Mouse (Mus musculus): ENCODE measurements at regions not wholly inside any gene's neighbourhood (a gene's known extent, or its start where the extent isn't known, plus 50 kb on each side); places are given as distances from the start of the nearest gene placed in this dataset.

DNA sequence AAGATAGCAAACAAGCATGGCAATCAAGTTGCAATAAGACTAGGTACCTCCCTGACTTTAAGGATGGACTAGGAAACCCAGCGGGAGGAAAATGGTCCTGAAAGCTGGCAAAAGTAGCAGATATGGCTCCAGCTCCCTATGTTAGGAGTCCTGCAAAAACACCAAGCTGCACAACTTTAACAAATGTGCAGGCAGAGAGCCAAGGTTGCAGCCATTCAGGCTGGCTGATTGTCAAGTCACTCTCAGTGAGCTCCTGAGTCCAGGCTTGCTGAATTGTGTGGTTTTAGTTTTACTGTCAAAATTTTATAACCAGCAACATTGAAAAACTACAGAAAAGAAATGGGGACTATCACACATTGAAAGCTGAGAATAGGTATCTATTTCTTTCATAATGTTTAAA is 1122.8 kb upstream of the Slc10a2 start:
- H3K4me2 ChIP-seq (replicated peaks; ENCODE audit: low read depth, low read length), result no peak overlapping the region
- H3K9me3 ChIP-seq (ENCODE audit: control insufficient read depth, low read depth, low read length), result no peaks in the 10 kb centered on the region
- 64% methylated on average over 1 of the region's 1 CpGs for WGBS
- no peak overlapping the region for H3K9ac ChIP-seq (replicated peaks; ENCODE audit: low read depth, low read length)
- H3K4me3 ChIP-seq (ENCODE audit: low read depth, low read length), result no peak overlapping the region
- H3K4me1 ChIP-seq (ENCODE audit: control insufficient read depth, insufficient read depth, low read length), result no peaks in the 10 kb centered on the region
- no peak overlapping the region for H3K27ac ChIP-seq (ENCODE audit: low read length)
- H3K27me3 ChIP-seq (ENCODE audit: control insufficient read depth, insufficient read depth, low read length), result no peaks in the 10 kb centered on the region
- no peak for ATAC-seq (ENCODE audit: insufficient number of reproducible peaks, insufficient read depth, low FRiP score, low read depth)
- H3K36me3 ChIP-seq (ENCODE audit: control insufficient read depth, insufficient read depth, low read length), result no peaks in the 10 kb centered on the region

DNA sequence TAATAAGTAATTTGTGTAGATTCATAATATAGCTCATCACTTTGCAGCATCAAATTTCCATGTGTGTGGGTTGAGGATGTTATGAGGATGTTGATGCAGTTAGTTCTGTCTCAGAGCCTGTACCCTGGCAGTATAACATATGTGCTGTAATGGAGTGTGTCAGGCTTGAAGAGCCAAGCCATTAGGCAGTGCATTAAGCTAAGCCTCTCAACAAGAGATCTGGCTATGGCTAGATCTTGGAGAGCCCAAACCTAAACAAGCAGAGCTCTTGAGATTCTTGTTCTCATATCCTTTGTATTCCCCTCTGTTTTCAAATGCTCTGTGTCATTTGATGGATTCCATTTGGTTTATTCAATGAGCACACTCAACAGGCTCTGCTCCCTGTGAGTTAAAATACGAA is 1120.0 kb upstream of the Slc10a2 start:
- Histone ChIP-seq H3K27me3 (ENCODE audit: control insufficient read depth, insufficient read depth, low read length) (no peaks in the 10 kb centered on the region), H3K27ac (ENCODE audit: low read length) (no peak overlapping the region), H3K36me3 (ENCODE audit: control insufficient read depth, insufficient read depth, low read length) (no peaks in the 10 kb centered on the region), H3K9me3 (ENCODE audit: control insufficient read depth, low read depth, low read length) (no peaks in the 10 kb centered on the region), H3K9ac (replicated peaks; ENCODE audit: low read depth, low read length) (no peak overlapping the region), H3K4me2 (replicated peaks; ENCODE audit: low read depth, low read length) (no peak overlapping the region), H3K4me1 (ENCODE audit: control insufficient read depth, insufficient read depth, low read length) (no peaks in the 10 kb centered on the region), H3K4me3 (ENCODE audit: low read depth, low read length) (no peak overlapping the region)
- WGBS, result 57% methylated on average over 1 of the region's 1 CpGs
- peak; percentile 67; the same call in 1 of the 2 replicates for ATAC-seq (ENCODE audit: insufficient number of reproducible peaks, insufficient read depth, low FRiP score, low read depth)

DNA sequence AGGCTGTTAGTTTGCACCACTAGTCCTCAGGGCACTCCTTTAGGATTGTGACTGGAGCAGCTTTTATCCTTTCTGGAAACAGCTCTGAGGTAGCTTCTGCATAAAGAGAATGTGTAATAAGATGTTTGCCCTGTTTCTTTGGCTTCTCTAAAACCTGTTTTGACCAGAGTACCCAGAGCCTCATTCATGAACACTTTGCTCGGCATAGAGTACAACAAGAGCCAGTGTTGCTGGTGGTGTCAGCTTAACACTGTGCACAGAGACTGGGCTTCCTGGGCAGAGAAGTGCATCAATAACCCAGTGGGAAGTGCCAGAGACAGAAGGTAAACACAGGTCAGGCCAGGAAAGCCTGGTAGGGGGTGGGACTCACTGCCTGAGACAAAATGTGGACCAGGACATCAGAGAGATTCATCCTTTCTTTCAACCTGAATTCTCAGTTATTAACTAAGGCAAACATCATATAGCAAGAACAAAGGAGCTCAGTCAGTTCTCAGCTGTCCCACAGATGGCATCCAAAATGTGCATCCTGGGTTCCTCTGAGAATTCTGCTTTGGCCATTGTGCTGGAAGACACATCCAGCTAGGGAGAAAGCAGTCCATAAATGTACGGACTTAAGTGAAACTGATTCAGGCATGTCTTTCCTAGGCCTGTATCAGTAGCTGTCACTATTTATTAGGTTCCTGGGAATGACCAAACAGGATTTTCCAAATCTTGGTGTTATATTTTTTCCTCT is 1102.6 kb upstream of the Slc10a2 start:
- H3K4me3 ChIP-seq (ENCODE audit: low read depth, low read length), result no peak overlapping the region
- 55% methylated on average over 2 of the region's 2 CpGs for WGBS
- no peak for ATAC-seq (ENCODE audit: insufficient number of reproducible peaks, insufficient read depth, low FRiP score, low read depth)
- no peak overlapping the region for H3K27ac ChIP-seq (ENCODE audit: low read length)
- H3K27me3 ChIP-seq (ENCODE audit: control insufficient read depth, insufficient read depth, low read length), result no peaks in the 10 kb centered on the region
- no peak overlapping the region for H3K9ac ChIP-seq (replicated peaks; ENCODE audit: low read depth, low read length)
- no peak overlapping the region for H3K4me2 ChIP-seq (replicated peaks; ENCODE audit: low read depth, low read length)
- H3K36me3 ChIP-seq (ENCODE audit: control insufficient read depth, insufficient read depth, low read length), result no peaks in the 10 kb centered on the region
- H3K4me1 ChIP-seq (ENCODE audit: control insufficient read depth, insufficient read depth, low read length), result no peaks in the 10 kb centered on the region
- H3K9me3 ChIP-seq (ENCODE audit: control insufficient read depth, low read depth, low read length), result no peaks in the 10 kb centered on the region

DNA sequence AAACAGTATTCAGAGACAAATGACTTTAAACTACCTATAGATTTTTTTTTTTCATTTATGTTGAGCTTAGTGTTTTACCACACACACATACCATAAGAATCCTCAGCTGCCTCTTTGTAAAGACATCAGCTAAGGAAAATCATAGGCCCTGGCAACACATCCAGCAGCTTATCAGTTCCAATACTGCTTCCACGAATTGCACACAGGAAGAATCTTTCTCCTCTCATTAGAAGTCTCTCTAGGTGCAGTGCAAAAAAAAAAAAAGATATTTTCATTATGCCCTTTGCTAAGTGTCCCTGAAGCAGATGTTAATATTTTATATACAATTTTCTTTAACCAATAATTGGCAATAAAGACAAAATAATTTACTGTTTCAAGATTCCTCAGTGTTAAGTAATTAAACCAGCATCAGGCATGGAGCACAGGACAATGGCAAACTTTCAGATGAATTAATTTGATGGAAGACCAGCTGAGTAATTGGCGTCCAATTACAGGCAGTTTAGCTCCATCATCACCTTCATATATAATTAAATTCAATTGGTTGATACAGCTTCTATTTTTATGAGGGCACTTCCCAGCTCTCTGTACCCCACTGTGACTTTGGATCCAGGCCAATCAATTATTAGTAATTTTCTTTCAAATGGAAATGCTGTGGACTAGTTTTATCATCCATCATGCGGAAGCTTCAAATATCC is 1099.0 kb upstream of the Slc10a2 start:
- WGBS, result 77% methylated on average over 3 of the region's 3 CpGs

DNA sequence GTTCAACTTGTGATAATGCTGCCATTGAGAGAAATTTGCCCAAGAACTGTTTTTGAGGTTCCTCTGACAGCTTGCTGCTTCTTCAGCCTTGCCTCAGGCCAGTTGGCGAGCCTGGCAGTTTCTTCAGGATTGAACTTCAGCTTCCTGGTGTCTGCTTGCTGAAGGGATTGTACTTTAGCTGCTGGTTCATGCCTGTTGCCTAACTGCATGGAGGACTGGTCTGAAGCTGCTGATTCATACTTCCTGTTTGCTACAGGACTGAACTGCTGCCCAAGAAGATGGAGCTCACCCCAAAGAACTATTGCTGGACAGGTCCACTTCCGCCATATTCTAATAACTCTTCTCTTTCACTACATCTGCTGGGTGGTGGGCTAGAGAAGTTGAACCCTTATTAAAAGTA is 1086.3 kb upstream of the Slc10a2 start:
- 88% methylated on average over 2 of the region's 2 CpGs for WGBS
- H3K36me3 ChIP-seq (ENCODE audit: control insufficient read depth, insufficient read depth, low read length), result no peaks in the 10 kb centered on the region
- no peaks in the 10 kb centered on the region for H3K4me1 ChIP-seq (ENCODE audit: control insufficient read depth, insufficient read depth, low read length)
- H3K4me2 ChIP-seq (replicated peaks; ENCODE audit: low read depth, low read length), result no peak overlapping the region
- no peak for ATAC-seq (ENCODE audit: insufficient number of reproducible peaks, insufficient read depth, low FRiP score, low read depth)
- H3K4me3 ChIP-seq (ENCODE audit: low read depth, low read length), result no peak overlapping the region
- H3K27me3 ChIP-seq (ENCODE audit: control insufficient read depth, insufficient read depth, low read length), result no peaks in the 10 kb centered on the region
- no peak overlapping the region for H3K9ac ChIP-seq (replicated peaks; ENCODE audit: low read depth, low read length)
- H3K9me3 ChIP-seq (ENCODE audit: control insufficient read depth, low read depth, low read length), result no peaks in the 10 kb centered on the region
- H3K27ac ChIP-seq (ENCODE audit: low read length), result no peak overlapping the region

More for the DNA sequence above, 1099.0 kb upstream of the Slc10a2 start:
- H3K36me3 ChIP-seq (ENCODE audit: control insufficient read depth, insufficient read depth, low read length), result no peaks in the 10 kb centered on the region
- H3K4me1 ChIP-seq (ENCODE audit: control insufficient read depth, insufficient read depth, low read length), result no peaks in the 10 kb centered on the region
- H3K27me3 ChIP-seq (ENCODE audit: control insufficient read depth, insufficient read depth, low read length), result no peaks in the 10 kb centered on the region
- H3K9me3 ChIP-seq (ENCODE audit: control insufficient read depth, low read depth, low read length), result no peaks in the 10 kb centered on the region
- H3K9ac ChIP-seq (replicated peaks; ENCODE audit: low read depth, low read length), result no peak overlapping the region
- no peak overlapping the region for H3K4me2 ChIP-seq (replicated peaks; ENCODE audit: low read depth, low read length)
- no peak overlapping the region for H3K27ac ChIP-seq (ENCODE audit: low read length)
- no peak overlapping the region for H3K4me3 ChIP-seq (ENCODE audit: low read depth, low read length)
- no peak for ATAC-seq (ENCODE audit: insufficient number of reproducible peaks, insufficient read depth, low FRiP score, low read depth)

DNA sequence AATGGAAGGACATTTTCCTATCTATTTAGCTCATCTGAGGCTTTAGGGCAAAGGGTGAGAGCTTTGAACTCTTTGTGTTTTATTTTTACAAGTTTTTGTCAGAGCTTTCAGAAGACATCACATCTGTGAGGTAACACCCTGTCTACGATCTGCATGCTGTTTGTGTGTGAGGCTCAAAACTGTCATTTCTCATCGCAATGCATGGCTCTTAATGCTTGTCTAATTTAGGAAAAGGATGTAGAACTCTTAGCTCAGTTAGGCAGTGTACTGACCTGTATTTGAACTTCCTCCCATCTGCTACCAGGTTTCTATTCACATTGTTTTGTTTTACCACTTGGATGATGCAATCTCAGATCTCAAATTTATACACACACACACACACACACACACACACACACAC is 1083.3 kb upstream of the Slc10a2 start:
- no peak overlapping the region for H3K4me3 ChIP-seq (ENCODE audit: low read depth, low read length)
- H3K27me3 ChIP-seq (ENCODE audit: control insufficient read depth, insufficient read depth, low read length), result no peaks in the 10 kb centered on the region
- H3K9ac ChIP-seq (replicated peaks; ENCODE audit: low read depth, low read length), result no peak overlapping the region
- H3K36me3 ChIP-seq (ENCODE audit: control insufficient read depth, insufficient read depth, low read length), result no peaks in the 10 kb centered on the region
- no peak overlapping the region for H3K4me2 ChIP-seq (replicated peaks; ENCODE audit: low read depth, low read length)
- ATAC-seq (ENCODE audit: insufficient number of reproducible peaks, insufficient read depth, low FRiP score, low read depth), result no peak
- H3K27ac ChIP-seq (ENCODE audit: low read length), result no peak overlapping the region
- no peaks in the 10 kb centered on the region for H3K4me1 ChIP-seq (ENCODE audit: control insufficient read depth, insufficient read depth, low read length)
- 38% methylated on average over 2 of the region's 2 CpGs for WGBS
- no peaks in the 10 kb centered on the region for H3K9me3 ChIP-seq (ENCODE audit: control insufficient read depth, low read depth, low read length)

DNA sequence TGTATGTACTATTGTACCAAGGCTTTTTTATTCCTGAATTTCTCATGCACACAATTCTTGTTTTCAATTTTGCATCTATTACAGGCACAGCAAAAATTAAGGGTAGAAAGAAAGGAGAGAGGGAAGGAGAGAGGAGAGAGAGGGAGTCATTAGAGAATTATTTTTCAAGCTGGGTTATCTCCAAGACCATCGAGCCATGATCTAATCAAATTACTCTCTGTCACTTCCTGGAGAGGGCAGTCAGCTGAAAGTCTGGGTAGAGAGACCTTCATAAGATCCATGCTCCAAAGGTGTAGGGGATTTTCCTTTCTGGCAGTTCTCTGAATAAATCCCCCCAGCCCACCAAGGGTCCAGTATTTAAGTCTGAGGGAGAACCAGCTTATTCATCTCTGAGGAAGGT is 1081.4 kb upstream of the Slc10a2 start:
- Histone ChIP-seq H3K9ac (replicated peaks; ENCODE audit: low read depth, low read length) (no peak overlapping the region), H3K4me2 (replicated peaks; ENCODE audit: low read depth, low read length) (no peak overlapping the region), H3K27ac (ENCODE audit: low read length) (no peak overlapping the region), H3K27me3 (ENCODE audit: control insufficient read depth, insufficient read depth, low read length) (no peaks in the 10 kb centered on the region), H3K9me3 (ENCODE audit: control insufficient read depth, low read depth, low read length) (no peaks in the 10 kb centered on the region), H3K36me3 (ENCODE audit: control insufficient read depth, insufficient read depth, low read length) (no peaks in the 10 kb centered on the region), H3K4me3 (ENCODE audit: low read depth, low read length) (no peak overlapping the region), H3K4me1 (ENCODE audit: control insufficient read depth, insufficient read depth, low read length) (no peaks in the 10 kb centered on the region)
- ATAC-seq (ENCODE audit: insufficient number of reproducible peaks, insufficient read depth, low FRiP score, low read depth), result no peak
- 28% methylated on average over 1 of the region's 1 CpGs for WGBS

DNA sequence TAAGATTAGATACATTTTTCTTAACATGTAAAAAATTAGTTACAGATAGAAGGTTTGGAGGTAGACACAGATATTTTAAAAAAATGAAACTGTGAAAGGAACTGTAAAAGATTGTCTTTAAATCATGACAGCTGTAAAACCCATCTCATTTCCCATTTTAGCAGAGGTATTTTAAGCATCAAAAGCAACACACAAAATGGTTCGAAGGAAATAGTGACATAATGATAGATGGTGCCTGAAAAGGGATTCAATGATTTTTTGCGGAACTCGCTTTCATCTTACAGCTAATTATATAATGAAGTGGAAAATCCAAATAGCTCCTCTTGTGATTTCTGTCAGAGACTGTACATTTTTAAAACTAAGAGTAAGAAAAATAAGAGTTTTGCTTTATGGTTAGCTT is 1074.5 kb upstream of the Slc10a2 start:
- ATAC-seq (ENCODE audit: insufficient number of reproducible peaks, insufficient read depth, low FRiP score, low read depth), result no peak
- WGBS, result 57% methylated on average over 3 of the region's 3 CpGs
- H3K27me3 ChIP-seq (ENCODE audit: control insufficient read depth, insufficient read depth, low read length), result no peaks in the 10 kb centered on the region

DNA sequence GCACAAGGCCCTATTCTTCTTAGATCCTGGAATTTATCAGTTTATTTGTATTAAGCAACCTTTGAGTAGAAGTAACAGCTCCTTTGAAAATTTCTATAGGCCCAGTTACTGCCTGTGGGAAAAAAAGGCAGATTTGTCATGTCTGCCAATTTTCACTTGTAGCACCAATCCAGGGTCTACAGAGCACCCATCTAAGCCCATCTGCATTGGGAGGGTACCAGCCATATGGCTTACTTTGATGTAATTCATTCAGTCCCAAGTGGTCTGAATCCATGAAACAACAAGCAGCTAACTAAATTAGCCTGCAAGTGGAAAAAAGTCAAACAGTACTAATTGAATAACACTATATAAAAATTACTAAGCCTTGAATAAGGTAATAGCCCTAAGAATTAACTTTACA is 1061.3 kb upstream of the Slc10a2 start:
- no peaks in the 10 kb centered on the region for H3K36me3 ChIP-seq (ENCODE audit: control insufficient read depth, insufficient read depth, low read length)
- H3K27me3 ChIP-seq (ENCODE audit: control insufficient read depth, insufficient read depth, low read length), result no peaks in the 10 kb centered on the region
- H3K4me2 ChIP-seq (replicated peaks; ENCODE audit: low read depth, low read length), result no peak overlapping the region
- H3K4me3 ChIP-seq (ENCODE audit: low read depth, low read length), result no peak overlapping the region
- H3K9ac ChIP-seq (replicated peaks; ENCODE audit: low read depth, low read length), result no peak overlapping the region
- no peak overlapping the region for H3K27ac ChIP-seq (ENCODE audit: low read length)
- no peaks in the 10 kb centered on the region for H3K9me3 ChIP-seq (ENCODE audit: control insufficient read depth, low read depth, low read length)
- no peak for ATAC-seq (ENCODE audit: insufficient number of reproducible peaks, insufficient read depth, low FRiP score, low read depth)
- H3K4me1 ChIP-seq (ENCODE audit: control insufficient read depth, insufficient read depth, low read length), result no peaks in the 10 kb centered on the region

More for the DNA sequence above, 1074.5 kb upstream of the Slc10a2 start:
- Histone ChIP-seq H3K4me1 (ENCODE audit: control insufficient read depth, insufficient read depth, low read length) (no peaks in the 10 kb centered on the region), H3K9me3 (ENCODE audit: control insufficient read depth, low read depth, low read length) (no peaks in the 10 kb centered on the region), H3K36me3 (ENCODE audit: control insufficient read depth, insufficient read depth, low read length) (no peaks in the 10 kb centered on the region), H3K9ac (replicated peaks; ENCODE audit: low read depth, low read length) (no peak overlapping the region), H3K4me2 (replicated peaks; ENCODE audit: low read depth, low read length) (no peak overlapping the region), H3K4me3 (ENCODE audit: low read depth, low read length) (no peak overlapping the region), H3K27ac (ENCODE audit: low read length) (no peak overlapping the region)

Data from stomach, embryonic 14.5 days (tissue).